Mouse (Mus musculus) adipocyte (in vitro differentiated cells): ENCODE results near the gene Eif3f.

Experiments
- DNase-seq: peaks from one replicate; pipeline ENCODE4 v3.0.0-alpha.2; 2016; ENCODE audit warnings: low spot score

Gene Eif3f

GRCm38 (mm10) chr7:108968201-108968600 is 34.0 kb downstream of the Eif3f start:
- DNase-seq, result no peak

GRCm38 (mm10) chr7:108972273-108972672 is 38.1 kb downstream of the Eif3f start:
- no peak for DNase-seq

DNA sequence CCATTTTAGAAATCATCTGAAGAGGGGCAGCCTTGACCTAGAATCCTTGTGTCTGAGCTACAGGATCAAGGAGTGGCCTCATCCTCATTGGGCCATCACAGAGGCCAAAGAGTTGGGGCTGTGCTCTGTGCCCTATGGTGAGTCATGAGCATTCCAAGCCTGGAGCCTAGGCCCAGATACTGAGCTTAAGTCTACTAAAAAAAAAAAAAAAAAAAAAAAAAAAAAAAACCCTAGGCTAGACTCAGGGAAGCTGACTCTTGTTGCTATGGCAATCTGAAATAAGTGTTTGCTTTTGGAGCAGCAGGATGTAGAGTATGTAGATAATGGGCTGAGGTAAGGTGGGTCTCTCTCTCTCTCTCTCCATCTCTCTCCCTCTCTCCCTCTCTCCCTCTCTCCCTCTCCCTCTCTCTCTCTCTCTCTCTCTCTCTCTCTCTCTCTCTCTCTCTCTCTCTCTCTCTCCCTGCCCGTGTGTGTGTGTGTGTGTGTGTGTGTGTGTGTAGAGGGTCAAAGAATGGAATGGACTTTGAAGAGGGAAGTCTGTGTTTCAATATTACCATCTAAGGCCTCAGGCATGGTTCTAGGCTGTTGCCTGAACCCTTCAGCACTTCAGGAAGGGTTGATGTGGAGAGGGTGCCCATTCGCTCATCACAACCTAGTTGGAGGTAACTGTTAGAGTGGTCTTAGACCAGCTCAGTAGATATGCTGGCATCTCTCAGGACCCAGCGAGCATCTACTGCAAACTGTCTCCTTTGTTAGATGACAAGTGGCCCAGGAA is 51.9 kb downstream of the Eif3f start:
- no peak for DNase-seq

GRCm38 (mm10) chr7:108991207-108991606 is 57.0 kb downstream of the Eif3f start:
- no peak for DNase-seq
